Mouse (Mus musculus) left cerebral cortex, postnatal 14 days (tissue): ENCODE results near the gene Pramel7. TPM values are rescaled to one million over a fixed set of nuclear protein-coding genes. Genes with fewer than 3 reads are reported as not detected.
A peak's percentile ranks its signal among the peaks of the same experiment; 100 is the strongest.
"Not testable (repeated sequence)": the region's sequence is repeated elsewhere in the genome, so short reads cannot be mapped to it uniquely, and the experiment has no call there.

Experiments used
- DNase-seq, 2 experiments: peaks; one replicate each; pipeline ENCODE4 v3.0.0; 2021 to 2022; ENCODE audit warnings: low spot score in 2 of 2, mixed read lengths in 1 of 2
- intact Hi-C: fragments of 180-260 bp; cut with DNase I; formaldehyde crosslinking; loops from one replicate; pipeline ENCODE4 v1.15.1; 2025
- long read RNA-seq, 2 experiments: library from polyadenylated mRNA; stranded (forward); transcript quantifications; one replicate each; pipeline ENCODE4 v2.0.0; 2021
- total RNA-seq, 2 experiments: library from RNA; stranded (reverse); gene quantifications; 2 replicates each; pipeline ENCODE4 v1.2.3; 2021

Gene Pramel7
- total RNA-seq, result not detected
- long read RNA-seq, experiment 1, result 0 reads
- long read RNA-seq, experiment 2, result 0 reads

- DNase-seq, intact Hi-C loops: not testable (repeated sequence)
Observed at GRCm38 (mm10) chr2:87496993-87497392, at the start of gene Pramel7. Gene Pramel7, minus strand, starts transcription at chr2:87497093.

- intact Hi-C loops, result no loop called here
- DNase-seq, result no peak
Observed at GRCm38 (mm10) chr2:87545442-87545841, 48.5 kb upstream of the Pramel7 start, which contains the start of gene Olfr1128. Gene Olfr1128, minus strand, starts transcription at chr2:87545542.

DNA sequence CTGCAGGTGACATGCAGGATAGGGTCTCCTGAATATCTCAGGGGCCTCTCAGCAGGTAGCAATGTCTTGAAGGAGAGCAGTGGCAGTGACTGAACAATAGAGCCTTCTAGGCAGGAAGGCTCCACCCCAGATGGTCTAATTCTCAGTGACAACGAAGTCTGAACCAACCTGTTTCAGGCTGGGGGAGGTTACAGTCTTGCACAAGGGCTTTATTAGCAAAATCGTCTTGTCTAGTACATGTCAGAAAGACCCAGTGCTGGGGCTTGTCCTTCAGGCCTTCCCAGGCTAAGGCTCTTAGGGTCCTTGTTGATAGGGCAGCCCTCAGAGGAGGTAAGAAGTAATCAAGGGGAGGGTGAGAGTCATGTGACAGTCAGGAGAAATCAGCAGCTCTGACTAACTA is 37.9 kb upstream of the Pramel7 start:
- no peak for DNase-seq
- intact Hi-C loops, result no loop called here

- intact Hi-C loops, result no loop called here
- no peak for DNase-seq
Observed at GRCm38 (mm10) chr2:87531496-87531895, 34.6 kb upstream of the Pramel7 start, which contains the start of gene Olfr153. Gene Olfr153, plus strand, starts transcription at chr2:87531796.

DNA sequence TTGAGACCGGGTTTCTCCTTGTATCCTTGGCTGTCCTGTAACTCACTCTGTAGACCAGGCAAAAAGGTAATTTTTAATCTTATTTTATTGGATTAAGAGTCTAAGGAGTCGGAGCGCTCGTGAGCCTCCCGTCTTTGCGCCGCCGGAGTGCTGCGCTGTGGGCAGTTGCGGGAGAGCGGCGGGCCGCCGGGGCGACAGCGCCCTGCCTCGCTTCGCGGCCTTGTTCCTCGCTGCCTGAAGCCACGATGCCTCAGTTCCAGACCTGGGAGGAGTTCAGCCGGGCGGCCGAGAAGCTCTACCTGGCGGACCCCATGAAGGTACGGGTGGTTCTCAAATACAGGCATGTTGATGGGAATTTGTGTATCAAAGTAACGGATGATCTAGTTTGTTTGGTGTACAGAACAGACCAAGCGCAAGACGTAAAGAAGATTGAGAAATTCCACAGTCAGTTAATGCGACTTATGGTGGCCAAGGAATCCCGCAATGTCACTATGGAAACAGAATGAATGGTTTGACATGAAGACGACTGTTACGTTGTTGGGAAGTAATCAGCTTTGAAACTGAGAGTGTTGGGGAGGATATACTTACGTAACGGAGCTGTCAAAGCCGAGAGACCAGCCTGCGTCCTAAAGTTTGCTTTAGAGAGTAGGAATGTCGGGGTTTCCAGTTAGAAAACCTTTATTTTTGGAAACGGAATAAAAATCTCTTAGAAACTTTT is 29.2 kb upstream of the Pramel7 start:
- intact Hi-C loops, result not testable (repeated sequence)

GRCm38 (mm10) chr2:87520651-87521050 is 23.8 kb upstream of the Pramel7 start:
- intact Hi-C loops, result no loop called here
- no peak for DNase-seq

More for the DNA sequence above, 29.2 kb upstream of the Pramel7 start:
- DNase-seq, result peak in 1 of 2 experiments; percentile 4

DNA sequence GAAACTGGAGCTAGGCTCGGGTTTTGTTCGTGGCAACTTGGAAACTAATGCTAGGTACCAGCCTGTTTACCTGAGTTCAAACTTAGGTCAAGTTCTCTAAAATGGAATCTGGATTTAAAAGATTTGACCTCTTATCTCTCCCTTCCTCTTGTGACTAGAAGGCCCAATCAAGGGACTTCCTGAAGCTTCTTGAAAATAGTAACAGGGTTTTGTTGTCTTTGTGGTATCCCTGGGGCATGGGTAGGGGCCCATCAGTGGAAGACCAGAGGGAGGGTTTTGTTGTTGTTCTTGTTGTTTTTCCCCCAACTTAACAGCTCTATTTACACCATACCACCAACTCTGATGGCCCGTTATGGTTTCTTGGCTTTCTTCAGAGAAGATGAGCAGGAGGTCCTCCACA is 19.7 kb upstream of the Pramel7 start:
- intact Hi-C loops, result no loop called here
- DNase-seq, result no peak

DNA sequence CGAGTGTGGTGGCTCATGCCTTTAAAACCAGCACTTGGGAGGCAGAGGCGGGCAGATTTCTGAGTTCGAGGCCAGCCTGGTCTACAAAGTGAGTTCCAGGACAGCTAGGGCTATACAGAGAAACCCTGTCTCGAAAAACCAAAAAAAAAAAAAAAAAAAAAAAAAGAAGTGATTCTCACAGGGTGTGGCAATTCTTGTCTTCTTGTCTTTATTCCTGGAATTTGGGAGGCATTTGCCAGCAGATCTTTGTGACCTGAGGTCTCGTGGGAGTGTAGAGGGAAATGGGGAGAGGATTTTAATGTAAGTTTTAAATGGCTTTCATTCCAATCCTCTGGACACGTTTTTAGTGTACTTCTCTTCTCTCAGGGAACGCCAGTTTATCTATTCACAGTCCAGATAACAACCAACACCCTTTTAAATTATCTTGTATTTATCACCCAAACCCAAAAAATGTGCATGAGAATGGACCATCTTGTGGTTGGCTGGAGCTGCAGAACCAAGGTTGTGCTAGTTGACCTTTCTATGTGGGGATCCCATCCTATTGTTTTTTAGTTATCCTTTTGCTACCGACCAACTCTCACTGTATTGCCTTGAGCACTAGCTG is 18.7 kb upstream of the Pramel7 start:
- DNase-seq, result no peak
- intact Hi-C loops, result no loop called here

- intact Hi-C loops, result no loop called here
Observed at GRCm38 (mm10) chr2:87515046-87515445, 18.2 kb upstream of the Pramel7 start.

DNA sequence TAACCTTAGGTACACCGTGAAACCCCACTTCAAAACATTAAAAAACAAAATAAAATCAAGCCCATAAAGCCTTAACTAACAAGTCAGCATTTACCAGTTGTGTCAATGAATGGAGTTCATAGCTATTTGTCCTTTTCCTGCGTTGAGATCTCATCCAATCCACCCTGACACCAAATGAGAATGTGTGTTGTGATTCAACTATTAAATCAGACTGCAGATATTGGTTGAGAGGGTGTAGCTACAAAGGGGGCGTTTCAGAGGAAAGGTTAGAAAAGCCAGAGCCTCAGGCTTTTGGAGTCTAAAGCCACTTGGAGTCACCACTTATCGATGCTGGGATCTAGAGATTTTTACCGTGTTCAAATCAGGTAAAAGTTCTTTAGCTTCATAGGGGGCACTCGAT is 9.4 kb upstream of the Pramel7 start, which contains the start of gene Pramel6:
Pramel6 (plus strand) TSS at position 301 of the 400 bp plus-strand sequence.
- DNase-seq, result no peak

More at GRCm38 (mm10) chr2:87515046-87515445, 18.2 kb upstream of the Pramel7 start:
- DNase-seq, result no peak

DNA sequence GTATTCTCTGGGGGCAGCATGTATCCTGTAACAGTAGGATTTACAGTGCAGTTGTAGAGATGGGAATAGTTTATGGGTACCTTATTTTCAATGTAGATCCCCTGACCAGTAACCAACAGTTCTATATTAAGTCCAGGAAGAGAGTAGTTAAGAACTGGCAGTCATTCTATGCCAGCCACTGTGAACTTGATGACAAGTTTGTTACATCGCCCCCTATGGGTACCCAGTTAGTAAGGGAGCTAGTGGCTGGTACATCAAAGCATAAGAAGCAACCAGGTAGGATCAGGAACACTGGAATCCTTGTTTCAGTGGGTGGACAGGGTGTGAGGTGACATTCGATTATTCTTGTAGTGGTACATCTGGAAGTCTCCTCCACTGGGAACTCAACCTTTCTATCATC is 14.6 kb downstream of the Pramel7 start:
- intact Hi-C loops, result no loop called here

More for the DNA sequence above, 9.4 kb upstream of the Pramel7 start, which contains the start of gene Pramel6:
- intact Hi-C loops, result no loop called here

DNA sequence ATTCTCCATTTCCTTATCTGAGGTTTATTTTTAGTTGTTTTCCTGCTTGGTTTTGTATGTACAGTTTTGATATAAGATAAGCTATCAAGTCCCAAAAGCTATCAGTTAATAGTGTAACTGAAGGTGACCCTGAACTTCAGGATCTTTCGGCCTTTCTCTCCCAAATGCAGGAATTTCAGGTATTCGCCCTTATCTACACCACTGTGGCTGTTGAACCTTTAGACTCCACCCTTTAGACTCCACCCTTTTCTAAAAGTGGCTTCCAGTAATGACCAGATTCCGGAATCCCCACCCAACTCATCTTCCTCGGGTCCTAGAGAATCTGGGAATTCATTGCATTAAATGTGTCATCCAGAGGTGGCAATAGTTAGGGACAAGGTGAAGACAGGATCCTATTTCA is 15.7 kb downstream of the Pramel7 start:
- no peak for DNase-seq
- intact Hi-C loops, result no loop called here

More for the DNA sequence above, 14.6 kb downstream of the Pramel7 start:
- DNase-seq, result no peak

DNA sequence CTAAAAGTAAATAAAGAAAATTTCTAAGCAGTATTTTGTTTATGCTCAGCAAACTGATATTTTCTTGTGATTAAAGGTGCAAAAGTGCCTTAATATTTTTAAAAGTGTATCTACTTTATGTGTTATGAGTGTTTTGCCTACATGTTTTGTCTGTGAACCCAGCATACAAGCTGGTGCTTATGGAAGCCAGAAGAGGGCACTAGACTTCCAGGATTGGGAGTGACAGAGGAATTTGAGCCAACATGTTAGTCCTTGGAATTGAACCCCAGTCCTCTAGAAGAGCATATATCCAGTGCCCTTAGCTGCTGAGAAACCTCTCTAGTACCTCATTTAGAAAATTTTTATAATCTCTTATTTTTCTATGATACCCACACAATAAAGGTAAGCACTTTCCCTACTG is 16.7 kb downstream of the Pramel7 start:
- intact Hi-C loops, result no loop called here
- no peak for DNase-seq

- DNase-seq, result no peak
- intact Hi-C loops, result no loop called here
Observed at GRCm38 (mm10) chr2:87461769-87462168, 35.1 kb downstream of the Pramel7 start.

- no peak for DNase-seq
- intact Hi-C loops, result no loop called here
Observed at GRCm38 (mm10) chr2:87453662-87454061, 43.2 kb downstream of the Pramel7 start, which contains the start of gene Olfr1126. Gene Olfr1126, plus strand, starts transcription at chr2:87453962.

Other genes with a start within 250 kb of the Pramel7 start
- not detected for gene Olfr1115, start 249.1 kb downstream of the Pramel7 start, total RNA-seq
- gene Olfr1116, start 229.6 kb downstream of the Pramel7 start, total RNA-seq, result not detected
- not detected for gene Olfr1118, start 189.5 kb downstream of the Pramel7 start, total RNA-seq
- gene Olfr1120, start 142.3 kb downstream of the Pramel7 start, total RNA-seq, result not detected
- not detected for gene Olfr1121, start 127.2 kb downstream of the Pramel7 start, total RNA-seq
- under 1 TPM in 1 of 2 experiments, not detected in 1; 0.07 TPM for gene Olfr1122, start 111.2 kb downstream of the Pramel7 start, total RNA-seq
- gene Olfr1123, start 80.5 kb downstream of the Pramel7 start, total RNA-seq, result not detected
- not detected for gene Olfr1124, start 66.8 kb downstream of the Pramel7 start, total RNA-seq
- gene Olfr1126, start 43.1 kb downstream of the Pramel7 start, total RNA-seq, result not detected
- not detected for gene Pramel6, start 9.5 kb upstream of the Pramel7 start, total RNA-seq
- gene Olfr153, start 34.7 kb upstream of the Pramel7 start, total RNA-seq, result not detected
- gene Olfr1128, start 48.4 kb upstream of the Pramel7 start, total RNA-seq, result not detected
- not detected for gene Olfr1129, start 76.8 kb upstream of the Pramel7 start, total RNA-seq
- gene Olfr1130, start 109.1 kb upstream of the Pramel7 start, total RNA-seq, result not detected
- not detected for gene Olfr1131, start 130.0 kb upstream of the Pramel7 start, total RNA-seq
- gene Olfr1132, start 140.4 kb upstream of the Pramel7 start, total RNA-seq, result not detected
- not detected for gene Olfr1133, start 150.3 kb upstream of the Pramel7 start, total RNA-seq
- gene Olfr1134, start 161.4 kb upstream of the Pramel7 start, total RNA-seq, result not detected
- gene Olfr1135, start 176.6 kb upstream of the Pramel7 start, total RNA-seq, result not detected
- gene Olfr1136, start 196.9 kb upstream of the Pramel7 start, total RNA-seq, result not detected
- gene Olfr1137, start 216.1 kb upstream of the Pramel7 start, total RNA-seq, result not detected
- gene Olfr1138, start 242.9 kb upstream of the Pramel7 start, total RNA-seq, result not detected
- not detected for gene Olfr1140, start 246.7 kb upstream of the Pramel7 start, total RNA-seq